Mouse (Mus musculus) embryonic facial prominence, embryonic 12.5 days (tissue): ENCODE results near the gene Zkscan16. TPM values are rescaled to one million over a fixed set of nuclear protein-coding genes. Genes with fewer than 3 reads are reported as not detected.

Experiments used
- ATAC-seq: fragments of 200-750 bp; cut with Nextera tagmentation; 2 replicates; pipeline ENCODE4 v1.8.0; 2017; ENCODE audit not compliant: insufficient number of reproducible peaks, insufficient read depth, low FRiP score, low TSS enrichment
- H3K27ac ChIP-seq: fragments of 300-500 bp; sonication (generic); 2 replicates; pipeline ENCODE4 v1.5.1; 2016; ENCODE audit warnings: mild to moderate bottlenecking
- H3K27me3 ChIP-seq: fragments of 300-500 bp; sonication (generic); 2 replicates; pipeline ENCODE4 v1.6.1; 2016; ENCODE audit warnings: mild to moderate bottlenecking, moderate library complexity
- H3K36me3 ChIP-seq: fragments of 300-500 bp; sonication (generic); 2 replicates; pipeline ENCODE4 v1.6.1; 2016; ENCODE audit warnings: mild to moderate bottlenecking
- H3K4me1 ChIP-seq: fragments of 300-500 bp; sonication (generic); 2 replicates; pipeline ENCODE4 v1.6.1; 2016
- H3K4me2 ChIP-seq: fragments of 300-500 bp; sonication (generic); replicated peaks from 2 replicates; pipeline ENCODE4 v1.6.1; 2016; ENCODE audit warnings: mild to moderate bottlenecking, moderate library complexity
- H3K4me3 ChIP-seq: fragments of 300-500 bp; sonication (generic); 2 replicates; pipeline ENCODE4 v1.5.1; 2016; ENCODE audit warnings: mild to moderate bottlenecking
- H3K9ac ChIP-seq: fragments of 300-500 bp; sonication (generic); 2 replicates; pipeline ENCODE4 v1.6.1; 2016; ENCODE audit warnings: mild to moderate bottlenecking, moderate library complexity
- H3K9me3 ChIP-seq: fragments of 300-500 bp; sonication (generic); 2 replicates; pipeline ENCODE4 v1.6.1; 2016; ENCODE audit warnings: mild to moderate bottlenecking, moderate library complexity
- WGBS: fragments of 180-500 bp; shearing (Covaris S2); methylation state at CpG from one replicate; pipeline ENCODE4 v1.1.7; 2016; 5-methylcytosine and 5-hydroxymethylcytosine counted together
- polyA plus RNA-seq: library from polyadenylated mRNA; unstranded; fragments of >200 nt; fragmentation: Nextera tagmentation; extraction: Ambion mirVana; gene quantifications from 2 replicates; pipeline ENCODE4 v1.2.1, GENCODE M21; 2016

Zkscan16 gene
- polyA plus RNA-seq, 1 experiment from 2014 or later = 1.5 TPM

DNA sequence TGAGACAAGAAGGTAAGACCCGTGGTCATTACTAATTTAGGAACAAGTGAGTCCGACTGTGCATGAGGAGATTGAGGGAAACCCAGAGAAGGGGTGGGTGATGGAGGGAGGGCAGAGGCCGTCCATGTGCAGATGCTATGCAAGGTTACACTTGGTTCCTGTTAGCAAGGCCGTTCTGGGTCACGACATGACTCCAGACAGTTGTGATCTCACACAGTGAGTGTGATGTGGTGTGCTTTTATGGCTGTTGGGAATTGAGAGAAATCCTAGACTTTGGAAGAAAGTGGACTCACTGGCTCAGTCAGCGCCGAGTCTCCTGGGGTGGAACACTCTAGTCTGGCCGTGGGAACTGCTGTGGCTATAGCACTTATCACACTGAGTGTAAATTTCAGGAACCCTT lies 62.8 kb downstream of the Zkscan16 start:
- H3K9ac ChIP-seq = no peak overlapping the region
- H3K4me3 ChIP-seq = no peak overlapping the region
- H3K4me1 ChIP-seq = peaks cover 20% of the 10 kb centered on the region
- WGBS = 40% methylated on average over 8 of the region's 8 CpGs
- ATAC-seq = no peak
- no peak overlapping the region for H3K27ac ChIP-seq
- no peaks in the 10 kb centered on the region for H3K9me3 ChIP-seq
- H3K4me2 ChIP-seq = no peak overlapping the region
- H3K36me3 ChIP-seq = no peaks in the 10 kb centered on the region
- no peaks in the 10 kb centered on the region for H3K27me3 ChIP-seq

- no peak overlapping the region for H3K4me3 ChIP-seq
- no peak for ATAC-seq
- no peaks in the 10 kb centered on the region for H3K27me3 ChIP-seq
- no peak overlapping the region for H3K27ac ChIP-seq
- H3K9ac ChIP-seq = no peak overlapping the region
- no peaks in the 10 kb centered on the region for H3K36me3 ChIP-seq
- peaks cover 20% of the 10 kb centered on the region for H3K4me1 ChIP-seq
- H3K4me2 ChIP-seq = no peak overlapping the region
- H3K9me3 ChIP-seq = no peaks in the 10 kb centered on the region
- WGBS = 69% methylated on average over 6 of the region's 6 CpGs
Observed at GRCm38 (mm10) chr4:59007016-59007415, 63.6 kb downstream of the Zkscan16 start.

Other genes with a start within 250 kb of the Zkscan16 start
- gene Olfr267, start 155.9 kb upstream of the Zkscan16 start, polyA plus RNA-seq = not detected in 2 replicates
- 42.3 and 44.7 TPM in 2 replicates for gene Ecpas, start 30.9 kb upstream of the Zkscan16 start, polyA plus RNA-seq
- gene Ptgr1, start 43.5 kb downstream of the Zkscan16 start, polyA plus RNA-seq = 21.3 and 24.2 TPM in 2 replicates
- 11.0 and 11.4 TPM in 2 replicates for gene Dnajc25, start 51.4 kb downstream of the Zkscan16 start, polyA plus RNA-seq
- gene Gm20503, start 59.6 kb downstream of the Zkscan16 start, polyA plus RNA-seq = 15.4 and 17.9 TPM in 2 replicates
- 181 and 183 TPM in 2 replicates for gene Gng10, start 91.5 kb downstream of the Zkscan16 start, polyA plus RNA-seq
- gene AI481877, start 195.4 kb downstream of the Zkscan16 start, polyA plus RNA-seq = not detected in 2 replicates
- 13.6 and 13.9 TPM in 2 replicates for gene Ugcg, start 245.6 kb downstream of the Zkscan16 start, polyA plus RNA-seq